Mouse (Mus musculus) large intestine, adult 2 months (tissue): Measurements from ENCODE around the gene Tssk1. TPM values are rescaled to one million over a fixed set of nuclear protein-coding genes. Genes with fewer than 3 reads are reported as not detected.

Experiments
- DNase-seq: peaks from one replicate; pipeline ENCODE4 v3.0.0-alpha.2; 2012; ENCODE audit warnings: low read depth, low spot score
- WGBS: fragments of 180-500 bp; shearing (Covaris S2); methylation state at CpG from one replicate; pipeline ENCODE4 v1.1.7; 2018; 5-methylcytosine and 5-hydroxymethylcytosine counted together
- polyA plus RNA-seq: library from polyadenylated mRNA; depleted of rRNA; stranded (reverse); fragments of >200 nt; gene quantifications from 2 replicates; pipeline ENCODE4 v1.2.3, GENCODE M21; 2012

Gene Tssk1
- polyA plus RNA-seq, 1 experiment: 0.10 TPM

- DNase-seq: no peak
- whole genome bisulfite sequencing: 14% methylated on average over 3 of the region's 3 CpGs
These were observed 1.4 kb upstream of the Tssk1 start for GRCm38 (mm10) chr16:17892606-17893005.

GRCm38 (mm10) chr16:17896091-17896490 is 2.1 kb downstream of the Tssk1 start:
- DNase-seq: no peak

GRCm38 (mm10) chr16:17898462-17898861 is 4.4 kb downstream of the Tssk1 start, which contains the start of the genes Dgcr2 and Tssk2:
Dgcr2 (minus strand) TSS chr16:17898562.
Tssk2 (plus strand) TSS chr16:17898637.
- DNase-seq: no peak
- 93% methylated on average over 14 of the region's 14 CpGs for WGBS

GRCm38 (mm10) chr16:17911052-17911595 is 17.1 kb downstream of the Tssk1 start, which contains the start of gene Ess2:
Ess2 (minus strand) TSS chr16:17911348.
- under 1% methylated on average over 35 of the region's 35 CpGs for WGBS
- DNase-seq: peak; percentile 99

GRCm38 (mm10) chr16:17914307-17915249 is 20.6 kb downstream of the Tssk1 start, which contains the start of gene Gsc2:
Gsc2 (minus strand) TSS chr16:17915059.
- WGBS: 1% methylated on average over 105 of the region's 106 CpGs
- DNase-seq: no peak

GRCm38 (mm10) chr16:17920586-17920985 is 26.6 kb downstream of the Tssk1 start:
- no peak for DNase-seq
- WGBS: 47% methylated on average over 20 of the region's 20 CpGs

GRCm38 (mm10) chr16:17921325-17922162 is 27.5 kb downstream of the Tssk1 start:
- WGBS: under 1% methylated on average over 47 of the region's 47 CpGs
- peak; percentile 85 for DNase-seq

GRCm38 (mm10) chr16:17922163-17922538 is 28.1 kb downstream of the Tssk1 start:
- WGBS: under 1% methylated on average over 14 of the region's 14 CpGs
- DNase-seq: no peak

GRCm38 (mm10) chr16:17927351-17928082 is 33.5 kb downstream of the Tssk1 start:
- DNase-seq: no peak
- WGBS: 1% methylated on average over 66 of the region's 72 CpGs

- WGBS: under 1% methylated on average over 46 of the region's 47 CpGs
- DNase-seq: no peak
These were observed 34.1 kb downstream of the Tssk1 start, which contains the start of gene Slc25a1 for GRCm38 (mm10) chr16:17928087-17928580. Slc25a1 (minus strand) TSS chr16:17928219.

GRCm38 (mm10) chr16:17928627-17929104 is 34.6 kb downstream of the Tssk1 start:
- DNase-seq: no peak
- WGBS: 1% methylated on average over 9 of the region's 9 CpGs

GRCm38 (mm10) chr16:17929211-17929610 is 35.2 kb downstream of the Tssk1 start:
- 18% methylated on average over 2 of the region's 2 CpGs for WGBS
- DNase-seq: no peak

GRCm38 (mm10) chr16:17929631-17930030 is 35.6 kb downstream of the Tssk1 start:
- WGBS: 71% methylated on average over 2 of the region's 2 CpGs
- DNase-seq: no peak

GRCm38 (mm10) chr16:17931906-17932460 is 38.0 kb downstream of the Tssk1 start:
- no peak for DNase-seq
- 75% methylated on average over 5 of the region's 5 CpGs for WGBS

- 62% methylated on average over 9 of the region's 9 CpGs for WGBS
- no peak for DNase-seq
These were observed 39.8 kb downstream of the Tssk1 start for GRCm38 (mm10) chr16:17933594-17934444.

- 47% methylated on average over 3 of the region's 3 CpGs for WGBS
- no peak for DNase-seq
These were observed 40.5 kb downstream of the Tssk1 start for GRCm38 (mm10) chr16:17934445-17934910.

- no peak for DNase-seq
- 89% methylated on average over 10 of the region's 10 CpGs for WGBS
These were observed 42.8 kb downstream of the Tssk1 start for GRCm38 (mm10) chr16:17936776-17937175.

GRCm38 (mm10) chr16:17938187-17938586 is 44.2 kb downstream of the Tssk1 start:
- 36% methylated on average over 7 of the region's 7 CpGs for WGBS

More at GRCm38 (mm10) chr16:17938187-17938586, 44.2 kb downstream of the Tssk1 start:
- DNase-seq: no peak
